In the genomic region with DNA sequence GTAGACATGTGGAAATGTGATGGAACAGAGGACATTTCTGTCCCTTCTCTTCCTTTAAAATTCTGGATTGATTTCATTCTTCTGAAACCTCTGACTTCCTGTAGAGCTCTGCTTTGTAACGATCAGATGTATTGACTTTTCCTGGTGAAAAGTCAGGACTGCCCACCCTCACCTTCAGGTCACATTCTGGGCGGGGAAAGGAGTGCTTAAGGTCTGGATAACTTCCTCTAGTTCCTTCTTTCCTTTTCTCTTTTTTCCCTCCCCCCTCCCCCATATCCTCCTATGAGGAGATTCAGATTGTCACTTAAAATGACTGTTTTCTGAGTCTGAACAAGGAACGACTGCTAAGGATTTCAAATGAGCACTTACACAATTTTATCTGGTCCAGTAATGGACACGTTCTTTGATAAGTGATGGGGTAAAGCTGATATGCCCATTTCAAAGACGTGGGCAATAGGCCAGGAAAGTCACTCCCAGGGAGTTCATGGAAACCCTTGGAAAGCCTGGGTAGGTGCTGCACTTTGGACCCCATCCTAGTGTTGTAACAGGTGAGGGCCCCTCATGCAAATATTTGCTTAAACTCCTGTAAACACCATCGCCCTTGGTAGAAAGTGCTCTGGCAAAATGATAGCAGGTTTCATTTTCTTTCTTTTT, we compare ENCODE assay signal across 23 mouse cellular contexts.
DNase-seq lines count a peak whose midpoint lies in the region; ATAC-seq and TF ChIP-seq lines count a peak whose summit lies in the region.
"Had no signal": no experiment of that assay in that cellular context is flagged by ENCODE, and none has a peak within 500 bp of the region (broad histone marks: within the 10 kb centered on the region; RNA-seq: fewer than 3 reads in every experiment).

No protein-coding gene starts in this region.

- H3K27me3 ChIP-seq in liver, adult 2 months (ENCODE audit: control insufficient read depth, insufficient read depth, low read length): no peaks in the 10 kb centered on the region; the same call in 1 of the 2 replicates
- H3K27me3 ChIP-seq in liver, embryonic 16.5 days (ENCODE audit: control insufficient read depth, insufficient read depth, low read depth, low read length): no peaks in the 10 kb centered on the region
- H3K27me3 ChIP-seq in stomach, postnatal 0 days (ENCODE audit: control insufficient read depth, insufficient read depth, low read length): no peaks in the 10 kb centered on the region
- H3K27me3 ChIP-seq in forebrain, embryonic 15.5 days: no peaks in the 10 kb centered on the region
- H3K27me3 ChIP-seq: heart, embryonic 13.5 days; hindbrain, embryonic 12.5 days; neural tube, embryonic 13.5 days had no signal

- TF ChIP-seq CTCF in liver, adult 2 months (IDR thresholded peaks at IDR 0.05; ENCODE audit: low read depth, low read length): no peak
- TF ChIP-seq CTCF in stomach, postnatal 0 days (IDR thresholded peaks at IDR 0.05; ENCODE audit: low read depth): no peak

- TF ChIP-seq EP300 in stomach, postnatal 0 days (optimal IDR thresholded peaks at IDR 0.05): no peak

- WGBS in liver, adult 2 months: 13% methylated on average over 6 of the region's 6 CpGs
- WGBS in liver, embryonic 16.5 days (ENCODE audit: insufficient replicate concordance): 20% methylated on average over 6 of the region's 6 CpGs
- WGBS in stomach, postnatal 0 days: 40% methylated on average over 6 of the region's 6 CpGs
- WGBS in forebrain, embryonic 15.5 days: 81% methylated on average over 6 of the region's 6 CpGs

- H3K9me3 ChIP-seq in liver, embryonic 16.5 days (replicated peaks; ENCODE audit: control insufficient read depth, low read length): no peaks in the 10 kb centered on the region
- H3K9me3 ChIP-seq in stomach, postnatal 0 days (ENCODE audit: control insufficient read depth, low read length): no peaks in the 10 kb centered on the region
- H3K9me3 ChIP-seq in forebrain, embryonic 15.5 days: no peaks in the 10 kb centered on the region
- H3K9me3 ChIP-seq: embryonic facial prominence, embryonic 10.5 days; heart, embryonic 13.5 days; hindbrain, embryonic 12.5 days; neural tube, embryonic 13.5 days had no signal

- no peaks in the 10 kb centered on the region for H3K79me2 ChIP-seq in liver, adult 2 months (ENCODE audit: control insufficient read depth, insufficient read depth, low read length)

- H3K9ac ChIP-seq in liver, adult 2 months (ENCODE audit: low read depth, low read length): no peak overlapping the region
- no peak overlapping the region for H3K9ac ChIP-seq in liver, embryonic 16.5 days (ENCODE audit: low read depth, low read length)
- H3K9ac ChIP-seq in stomach, postnatal 0 days (ENCODE audit: low read length): no peak overlapping the region
- H3K9ac ChIP-seq in forebrain, embryonic 15.5 days (replicated peaks): no peak overlapping the region
- H3K9ac ChIP-seq: forebrain, postnatal 0 days; heart, embryonic 13.5 days; hindbrain, embryonic 12.5 days; neural tube, embryonic 13.5 days had no signal

- ATAC-seq in liver, embryonic 16.5 days (ENCODE audit: low read depth): peak; percentile 84
- ATAC-seq in stomach, postnatal 0 days (ENCODE audit: low FRiP score, low TSS enrichment): peak; percentile 95
- no peak for ATAC-seq in forebrain, embryonic 15.5 days (replicated peaks)
- ATAC-seq: forebrain, postnatal 0 days had no signal

- 0 out of 2 replicates have a peak overlapping the region, but pooled peaks have one; percentile 9 for H3K4me2 ChIP-seq in liver, embryonic 16.5 days (ENCODE audit: low read depth, low read length)
- no peak overlapping the region for H3K4me2 ChIP-seq in stomach, postnatal 0 days (replicated peaks; ENCODE audit: low read depth)
- no peak overlapping the region for H3K4me2 ChIP-seq in forebrain, embryonic 15.5 days (replicated peaks)
- H3K4me2 ChIP-seq: heart, embryonic 13.5 days; hindbrain, embryonic 12.5 days; neural tube, embryonic 13.5 days had no signal

- no peak for TF ChIP-seq POLR2A in liver, adult 2 months (IDR thresholded peaks at IDR 0.05; ENCODE audit: extremely low read depth, insufficient read depth, low read length)

- no peak overlapping the region for H3K4me3 ChIP-seq in liver, adult 2 months (ENCODE audit: insufficient read depth, low read depth, low read length)
- H3K4me3 ChIP-seq in liver, embryonic 16.5 days (ENCODE audit: low read depth, low read length): no peak overlapping the region
- no peak overlapping the region for H3K4me3 ChIP-seq in stomach, postnatal 0 days (ENCODE audit: low read depth, low read length)
- H3K4me3 ChIP-seq in forebrain, embryonic 15.5 days: no peak overlapping the region
- H3K4me3 ChIP-seq: embryonic facial prominence, embryonic 10.5 days; heart, adult 2 months; heart, embryonic 13.5 days; hindbrain, embryonic 12.5 days; left cerebral cortex, adult 2 months; neural tube, embryonic 13.5 days had no signal

- no peak overlapping the region for H3K27ac ChIP-seq in liver, adult 2 months (replicated peaks; ENCODE audit: insufficient read depth, low read depth, low read length)
- H3K27ac ChIP-seq in liver, embryonic 16.5 days (ENCODE audit: low read length): peak overlapping the region; percentile 46
- peak overlapping the region; percentile 13; the same call in 1 of the 2 replicates for H3K27ac ChIP-seq in stomach, postnatal 0 days (replicated peaks)
- H3K27ac ChIP-seq in forebrain, embryonic 15.5 days (replicated peaks): no peak overlapping the region
- H3K27ac ChIP-seq: embryonic facial prominence, embryonic 10.5 days; heart, adult 2 months; heart, embryonic 13.5 days; hindbrain, embryonic 12.5 days; left cerebral cortex, adult 2 months; neural tube, embryonic 13.5 days had no signal

- H3K36me3 ChIP-seq in liver, adult 2 months (ENCODE audit: control insufficient read depth, insufficient read depth, low read length): no peaks in the 10 kb centered on the region
- no peaks in the 10 kb centered on the region for H3K36me3 ChIP-seq in liver, embryonic 16.5 days (ENCODE audit: control insufficient read depth, insufficient read depth)
- H3K36me3 ChIP-seq in stomach, postnatal 0 days (ENCODE audit: control insufficient read depth, insufficient read depth, low read length): no peaks in the 10 kb centered on the region
- H3K36me3 ChIP-seq in forebrain, embryonic 15.5 days: no peaks in the 10 kb centered on the region
- H3K36me3 ChIP-seq: embryonic facial prominence, embryonic 10.5 days; heart, embryonic 13.5 days; hindbrain, embryonic 12.5 days; neural tube, embryonic 13.5 days had no signal

- peak; percentile 67 for DNase-seq in heart, adult 11 months
- DNase-seq in heart, postnatal 10 days: no peak
- DNase-seq in liver, adult 2 months (ENCODE audit: extremely low read depth, low read depth, low spot score): peak; percentile 97
- DNase-seq in stomach, postnatal 0 days (ENCODE audit: low spot score): peak; percentile 87
- DNase-seq in urinary bladder, postnatal 36 days (ENCODE audit: low spot score in 2 of 2): no peak
- DNase-seq in cerebellum, postnatal 14 days: no peak
- DNase-seq: adrenal gland, postnatal 14 days; cerebellum, adult 2 months; forebrain, postnatal 0 days; gastrocnemius, postnatal 25 days; heart, adult 2 months; kidney, postnatal 4 days; lung, postnatal 4 days; midbrain, embryonic 14.5 days; right cerebral cortex, postnatal 4 days; thymus, postnatal 36 days had no signal

- intact Hi-C loops in heart, postnatal 10 days (cut with DNase I): no loop called here

- H3K4me1 ChIP-seq in liver, adult 2 months (ENCODE audit: control insufficient read depth, insufficient read depth, low read length): peaks cover 5% of the 10 kb centered on the region; the same call in 1 of the 2 replicates
- no peaks in the 10 kb centered on the region; the same call in 1 of the 2 replicates for H3K4me1 ChIP-seq in liver, embryonic 16.5 days (ENCODE audit: control insufficient read depth, low read depth, low read length)
- no peaks in the 10 kb centered on the region for H3K4me1 ChIP-seq in stomach, postnatal 0 days (replicated peaks; ENCODE audit: control insufficient read depth, insufficient read depth)
- H3K4me1 ChIP-seq in forebrain, embryonic 15.5 days: no peaks in the 10 kb centered on the region
- H3K4me1 ChIP-seq: heart, embryonic 13.5 days; hindbrain, embryonic 12.5 days; neural tube, embryonic 13.5 days had no signal

Comparison
In these comparisons a context has a peak if more than half of its experiments do, and no peak if none do; other contexts are left out.
1. DNase-seq: peak in heart, adult 11 months (single experiment), liver, adult 2 months (single experiment) and stomach, postnatal 0 days (single experiment); none in heart, postnatal 10 days (0 of 2), urinary bladder, postnatal 36 days (0 of 2) and cerebellum, postnatal 14 days (0 of 2).
2. H3K27ac ChIP-seq: peak in liver, embryonic 16.5 days (single experiment) and stomach, postnatal 0 days (single experiment); none in liver, adult 2 months (single experiment) and forebrain, embryonic 15.5 days (single experiment).